Mouse (Mus musculus): ENCODE results near the gene Iqcf3. TPM values are rescaled to one million over a fixed set of nuclear protein-coding genes. Genes with fewer than 3 reads are reported as not detected.

Gene Iqcf3
- total RNA-seq, 1 experiment = not detected

GRCm38 (mm10) chr9:106454888-106455681, 106.3 kb downstream of the Iqcf3 start:
- Histone ChIP-seq H3K9me3 (ENCODE audit: control insufficient read depth, insufficient read depth, low read depth, low read length) (no peaks in the 10 kb centered on the region), H3K9ac (ENCODE audit: insufficient read depth, low read depth, low read length, poor library complexity, severe bottlenecking) (peak overlapping the region; percentile 77), H3K4me1 (ENCODE audit: control insufficient read depth in 2 of 2, insufficient read depth in 2 of 2, low read length in 2 of 2, poor library complexity in 1 of 2) (peaks cover 16 to 48% of the 10 kb centered on the region in 2 experiments), H3K36me3 (ENCODE audit: control insufficient read depth, insufficient read depth, low read length, poor library complexity, severe bottlenecking) (peaks cover 3% of the 10 kb centered on the region; the same call in 1 of the 2 replicates), H3K4me3 (ENCODE audit: insufficient read depth in 1 of 2, low read depth in 1 of 2, low read length in 2 of 2, poor library complexity in 1 of 2, severe bottlenecking in 1 of 2) (peak overlapping the region; percentile 76 to 85), H3K27ac (ENCODE audit: insufficient read depth, low read depth, low read length, poor library complexity, severe bottlenecking) (peak overlapping the region; percentile 81)
- no peak for TF ChIP-seq HCFC1 (IDR thresholded peaks at IDR 0.05; ENCODE audit: borderline replicate concordance, insufficient read depth, low read length)
- no peak for TF ChIP-seq ZNF384 (IDR thresholded peaks at IDR 0.05; ENCODE audit: low read depth, low read length)
- in situ Hi-C loops (cut with MboI; ENCODE audit: low sequenced_read_pairs in 2 of 2, unreplicated experiment in 2 of 2) = no loop called here
- no peak for DNase-seq (ENCODE audit: low read depth, low spot score)

- Histone ChIP-seq H3K27ac (ENCODE audit: insufficient read depth, low read depth, low read length, poor library complexity, severe bottlenecking) (peak overlapping the region; percentile 81; the same call in 1 of the 2 replicates), H3K4me3 (ENCODE audit: insufficient read depth in 1 of 2, low read depth in 1 of 2, low read length in 2 of 2, poor library complexity in 1 of 2, severe bottlenecking in 1 of 2) (peak overlapping the region; percentile 76 to 85), H3K36me3 (ENCODE audit: control insufficient read depth, insufficient read depth, low read length, poor library complexity, severe bottlenecking) (no peaks in the 10 kb centered on the region; the same call in 1 of the 2 replicates), H3K9ac (ENCODE audit: insufficient read depth, low read depth, low read length, poor library complexity, severe bottlenecking) (peak overlapping the region; percentile 77), H3K4me1 (ENCODE audit: control insufficient read depth in 2 of 2, insufficient read depth in 2 of 2, low read length in 2 of 2, poor library complexity in 1 of 2) (peaks cover 15 to 46% of the 10 kb centered on the region in 2 experiments), H3K9me3 (ENCODE audit: control insufficient read depth, insufficient read depth, low read depth, low read length) (no peaks in the 10 kb centered on the region)
- in situ Hi-C loops (cut with MboI; ENCODE audit: low sequenced_read_pairs in 2 of 2, unreplicated experiment in 2 of 2) = no loop called here
- TF ChIP-seq HCFC1 (IDR thresholded peaks at IDR 0.05; ENCODE audit: borderline replicate concordance, insufficient read depth, low read length) (no peak), ZC3H11A (IDR thresholded peaks at IDR 0.05; ENCODE audit: borderline replicate concordance, low read depth, low read length) (no peak), ZNF384 (IDR thresholded peaks at IDR 0.05; ENCODE audit: low read depth, low read length) (no peak), MAFK (IDR thresholded peaks at IDR 0.05; ENCODE audit: insufficient read depth, low read depth, low read length) (no peak)
- DNase-seq (ENCODE audit: low read depth, low spot score) = no peak
Observed at GRCm38 (mm10) chr9:106454071-106454761, 107.2 kb downstream of the Iqcf3 start.

GRCm38 (mm10) chr9:106453271-106454070, 108.0 kb downstream of the Iqcf3 start, which contains the start of gene Pcbp4:
Gene Pcbp4 (plus strand): TSS chr9:106453291.
- H3K4me1 ChIP-seq (ENCODE audit: control insufficient read depth in 2 of 2, insufficient read depth in 2 of 2, low read length in 2 of 2, poor library complexity in 1 of 2) = peaks cover 15 to 47% of the 10 kb centered on the region in 2 experiments
- in situ Hi-C loops (cut with MboI; ENCODE audit: low sequenced_read_pairs in 2 of 2, unreplicated experiment in 2 of 2) = no loop called here
- TF ChIP-seq MAFK (IDR thresholded peaks at IDR 0.05; ENCODE audit: insufficient read depth, low read depth, low read length) (no peak), CHD2 (IDR thresholded peaks at IDR 0.05; ENCODE audit: low read depth, low read length) (no peak), HCFC1 (IDR thresholded peaks at IDR 0.05; ENCODE audit: borderline replicate concordance, insufficient read depth, low read length) (no peak), ZC3H11A (IDR thresholded peaks at IDR 0.05; ENCODE audit: borderline replicate concordance, low read depth, low read length) (no peak), ZNF384 (IDR thresholded peaks at IDR 0.05; ENCODE audit: low read depth, low read length) (no peak)

More at GRCm38 (mm10) chr9:106453271-106454070, 108.0 kb downstream of the Iqcf3 start, which contains the start of gene Pcbp4:
- Histone ChIP-seq H3K36me3 (ENCODE audit: control insufficient read depth, insufficient read depth, low read length, poor library complexity, severe bottlenecking) (no peaks in the 10 kb centered on the region; the same call in 1 of the 2 replicates), H3K9ac (ENCODE audit: insufficient read depth, low read depth, low read length, poor library complexity, severe bottlenecking) (peak within 1 kb of the TSS; percentile 86), H3K4me3 (ENCODE audit: insufficient read depth in 1 of 2, low read depth in 1 of 2, low read length in 2 of 2, poor library complexity in 1 of 2, severe bottlenecking in 1 of 2) (peak within 1 kb of the TSS; percentile 85 to 87), H3K27ac (ENCODE audit: insufficient read depth, low read depth, low read length, poor library complexity, severe bottlenecking) (peak within 1 kb of the TSS; percentile 94), H3K9me3 (ENCODE audit: control insufficient read depth, insufficient read depth, low read depth, low read length) (no peaks in the 10 kb centered on the region)
- no peak for DNase-seq (ENCODE audit: low read depth, low spot score)

Other genes starting within 250 kb of the Iqcf3 start
- gene Dusp7, start 193.0 kb downstream of the Iqcf3 start, total RNA-seq (2012; rRNA removed) = 4.5 and 5.1 TPM in 2 replicates
- 43.7 and 61.2 TPM in 2 replicates for gene Rpl29, start 132.2 kb downstream of the Iqcf3 start, total RNA-seq (2012; rRNA removed)
- 28.8 and 40.3 TPM in 2 replicates for gene Acy1, start 123.3 kb downstream of the Iqcf3 start, total RNA-seq (2012; rRNA removed)
- gene Abhd14b, start 114.2 kb downstream of the Iqcf3 start, total RNA-seq (2012; rRNA removed) = 1.9 and 4.2 TPM in 2 replicates
- gene Abhd14a, start 114.0 kb downstream of the Iqcf3 start, total RNA-seq (2012; rRNA removed) = 23.0 and 55.6 TPM in 2 replicates
- gene Pcbp4, start 108.3 kb downstream of the Iqcf3 start, total RNA-seq (2012; rRNA removed) = 140 and 176 TPM in 2 replicates
- gene Gpr62, start 95.7 kb downstream of the Iqcf3 start, total RNA-seq (2012; rRNA removed) = 0.22 and 0.58 TPM in 2 replicates
- gene Rrp9, start 85.7 kb downstream of the Iqcf3 start, total RNA-seq (2012; rRNA removed) = 187 and 223 TPM in 2 replicates
- gene Parp3, start 84.7 kb downstream of the Iqcf3 start, total RNA-seq (2012; rRNA removed) = 2.2 and 6.0 TPM in 2 replicates
- 1.7 TPM in 1 of 2 replicates, not detected in the other for gene Iqcf1, start 61.7 kb downstream of the Iqcf3 start, total RNA-seq (2012; rRNA removed)
- gene Iqcf5, start 47.1 kb downstream of the Iqcf3 start, total RNA-seq (2012; rRNA removed) = 0.89 TPM in 1 of 2 replicates, not detected in the other
- not detected in 2 replicates for gene Iqcf4, start 9.4 kb upstream of the Iqcf3 start, total RNA-seq (2012; rRNA removed)
- 0.53 TPM in 1 of 2 replicates, not detected in the other for gene Iqcf6, start 65.0 kb upstream of the Iqcf3 start, total RNA-seq (2012; rRNA removed)
- 0.95 and 1.7 TPM in 2 replicates for gene Grm2, start 94.5 kb upstream of the Iqcf3 start, total RNA-seq (2012; rRNA removed)
- 65.9 and 70.5 TPM in 2 replicates for gene Tex264, start 124.3 kb upstream of the Iqcf3 start, total RNA-seq (2012; rRNA removed)
- gene Rad54l2, start 227.6 kb upstream of the Iqcf3 start, total RNA-seq (2012; rRNA removed) = 20.5 and 21.4 TPM in 2 replicates